Mouse (Mus musculus): ENCODE results near the gene Pde2a.
"Not testable (repeated sequence)": the region's sequence is repeated elsewhere in the genome, so short reads cannot be mapped to it uniquely, and the experiment has no call there.

Gene Pde2a

GRCm38 (mm10) chr7:101516460-101516859 is 95.0 kb downstream of the Pde2a start:
- DNase-seq (ENCODE audit: low spot score) = no peak

- DNase-seq (ENCODE audit: low spot score) = no peak
Observed at GRCm38 (mm10) chr7:101521696-101522095, 100.2 kb downstream of the Pde2a start.

GRCm38 (mm10) chr7:101523205-101523604 is 101.7 kb downstream of the Pde2a start:
- DNase-seq (ENCODE audit: low spot score) = no peak

GRCm38 (mm10) chr7:101526484-101526883 is 105.0 kb downstream of the Pde2a start:
- no peak for DNase-seq (ENCODE audit: low spot score)

GRCm38 (mm10) chr7:101534428-101534827 is 112.9 kb downstream of the Pde2a start:
- no peak for DNase-seq (ENCODE audit: low spot score)

- no peak for DNase-seq (ENCODE audit: low spot score)
Observed at GRCm38 (mm10) chr7:101535102-101535501, 113.6 kb downstream of the Pde2a start.

- DNase-seq (ENCODE audit: low spot score) = no peak
Observed at GRCm38 (mm10) chr7:101535517-101535916, 114.0 kb downstream of the Pde2a start.

- DNase-seq (ENCODE audit: low spot score) = no peak
Observed at GRCm38 (mm10) chr7:101537541-101537940, 116.0 kb downstream of the Pde2a start.

- DNase-seq (ENCODE audit: low spot score) = no peak
Observed at GRCm38 (mm10) chr7:101538141-101538933, 116.8 kb downstream of the Pde2a start.

- DNase-seq (ENCODE audit: low spot score) = no peak
Observed at GRCm38 (mm10) chr7:101539774-101540173, 118.3 kb downstream of the Pde2a start.

- no peak for DNase-seq (ENCODE audit: low spot score)
Observed at GRCm38 (mm10) chr7:101540684-101541083, 119.2 kb downstream of the Pde2a start.

GRCm38 (mm10) chr7:101541132-101541531 is 119.6 kb downstream of the Pde2a start:
- DNase-seq (ENCODE audit: low spot score) = peak; percentile 21

GRCm38 (mm10) chr7:101541734-101542133 is 120.2 kb downstream of the Pde2a start:
- no peak for DNase-seq (ENCODE audit: low spot score)

- DNase-seq (ENCODE audit: low spot score) = no peak
Observed at GRCm38 (mm10) chr7:101547651-101548050, 126.2 kb downstream of the Pde2a start.

- DNase-seq (ENCODE audit: low spot score) = no peak
Observed at GRCm38 (mm10) chr7:101549266-101549665, 127.8 kb downstream of the Pde2a start.

GRCm38 (mm10) chr7:101550686-101551485 is 129.4 kb downstream of the Pde2a start:
- no peak for DNase-seq (ENCODE audit: low spot score)

- DNase-seq (ENCODE audit: low spot score) = no peak
Observed at GRCm38 (mm10) chr7:101551530-101551929, 130.0 kb downstream of the Pde2a start.

GRCm38 (mm10) chr7:101555473-101555872 is 134.0 kb downstream of the Pde2a start:
- not testable (repeated sequence) for DNase-seq (ENCODE audit: low spot score)

GRCm38 (mm10) chr7:101557391-101557790 is 135.9 kb downstream of the Pde2a start:
- DNase-seq (ENCODE audit: low spot score) = no peak

- DNase-seq (ENCODE audit: low spot score) = not testable (repeated sequence)
Observed at GRCm38 (mm10) chr7:101559393-101559792, 137.9 kb downstream of the Pde2a start.

Data from ovary, adult 18-20 months (tissue).